Mouse (Mus musculus) lung, postnatal 0 days (tissue): ENCODE data around the gene Ppard. TPM values are rescaled to one million over a fixed set of nuclear protein-coding genes. Genes with fewer than 3 reads are reported as not detected.
A peak's percentile ranks its signal among the peaks of the same experiment; 100 is the strongest.
"Not testable (repeated sequence)": the region's sequence is repeated elsewhere in the genome, so short reads cannot be mapped to it uniquely, and the experiment has no call there.

ENCODE experiments used
- ATAC-seq: fragments of 200-750 bp; cut with Nextera tagmentation; 2 replicates; pipeline ENCODE4 v1.8.0; 2017; ENCODE audit warnings: moderate library complexity
- DNase-seq: peaks from one replicate; pipeline ENCODE4 v3.0.0-alpha.2; 2016; ENCODE audit warnings: low spot score
- H3K27ac ChIP-seq: fragments of 300-500 bp; sonication (generic); 2 replicates; pipeline ENCODE4 v1.5.1; 2014; ENCODE audit warnings: antibody characterized with exemption, mild to moderate bottlenecking, low read length, mixed read lengths
- H3K27me3 ChIP-seq: fragments of 300-500 bp; sonication (generic); replicated peaks from 2 replicates; pipeline ENCODE4 v1.6.1; 2014; ENCODE audit warnings: low read length, mixed read lengths; ENCODE audit not compliant: insufficient read depth
- H3K36me3 ChIP-seq: fragments of 300-500 bp; sonication (generic); 2 replicates; pipeline ENCODE4 v1.6.1; 2014; ENCODE audit warnings: low read length, mixed read lengths; ENCODE audit not compliant: insufficient read depth
- H3K4me1 ChIP-seq: fragments of 300-500 bp; sonication (generic); 2 replicates; pipeline ENCODE4 v1.6.1; 2014; ENCODE audit warnings: antibody characterized with exemption, low read depth, low read length, mixed read lengths; ENCODE audit not compliant: insufficient read depth
- H3K4me2 ChIP-seq: fragments of 300-500 bp; sonication (generic); replicated peaks from 2 replicates; pipeline ENCODE4 v1.6.1; 2014; ENCODE audit warnings: low read depth, mild to moderate bottlenecking, low read length, moderate library complexity, mixed read lengths
- H3K4me3 ChIP-seq: fragments of 300-500 bp; sonication (generic); 2 replicates; pipeline ENCODE4 v1.5.1; 2014; ENCODE audit warnings: low read depth, low read length
- H3K9ac ChIP-seq: fragments of 300-500 bp; sonication (generic); replicated peaks from 2 replicates; pipeline ENCODE4 v1.6.1; 2014; ENCODE audit warnings: low read depth, mild to moderate bottlenecking
- H3K9me3 ChIP-seq: fragments of 300-500 bp; sonication (generic); 2 replicates; pipeline ENCODE4 v1.6.1; 2016; ENCODE audit warnings: low read length, mixed read lengths
- CTCF ChIP-seq: IDR thresholded peaks from 2 replicates; pipeline ENCODE4 v1.5.1; 2016; ENCODE audit warnings: antibody characterized with exemption, mild to moderate bottlenecking
- EP300 ChIP-seq: IDR thresholded peaks from 2 replicates; pipeline ENCODE4 v1.6.1; 2016; ENCODE audit warnings: antibody characterized with exemption, mild to moderate bottlenecking, control low read depth
- WGBS: fragments of 180-500 bp; shearing (Covaris S2); extraction: QIAGEN DNeasy Blood & Tissue Kit; methylation state at CpG from one replicate; pipeline ENCODE4 v1.1.7; 2014; 5-methylcytosine and 5-hydroxymethylcytosine counted together
- polyA plus RNA-seq: library from polyadenylated mRNA; unstranded; fragments of >200 nt; fragmentation: Nextera tagmentation; extraction: Ambion mirVana; gene quantifications from 2 replicates; pipeline ENCODE4 v1.2.1, GENCODE M21; 2015

Gene Ppard
- polyA plus RNA-seq, 1 experiment from 2014 or later, result 2.4 TPM

- H3K27me3 ChIP-seq, result no peaks in the 10 kb centered on the region
- H3K4me2 ChIP-seq, result no peak overlapping the region
- ATAC-seq (no peak), DNase-seq (no peak)
- H3K27ac ChIP-seq, result no peak overlapping the region
- H3K36me3 ChIP-seq, result no peaks in the 10 kb centered on the region; the same call in 1 of the 2 replicates
- H3K9ac ChIP-seq, result no peak overlapping the region
- 88% methylated on average over 8 of the region's 8 CpGs for WGBS
- peaks cover 7% of the 10 kb centered on the region; the same call in 1 of the 2 replicates for H3K4me1 ChIP-seq
- TF ChIP-seq EP300 (no peak), CTCF (no peak)
- H3K4me3 ChIP-seq, result no peak overlapping the region
- no peaks in the 10 kb centered on the region for H3K9me3 ChIP-seq
These were observed 91.3 kb downstream of the Ppard start for GRCm38 (mm10) chr17:28323786-28324185.

- not testable (repeated sequence) for H3K4me3 ChIP-seq
These were observed 91.9 kb downstream of the Ppard start for GRCm38 (mm10) chr17:28324416-28324815.

GRCm38 (mm10) chr17:28325751-28326150 lies 93.3 kb downstream of the Ppard start:
- Histone ChIP-seq H3K4me1 (peaks cover 15% of the 10 kb centered on the region), H3K9me3 (no peaks in the 10 kb centered on the region), H3K4me2 (no peak overlapping the region), H3K36me3 (no peaks in the 10 kb centered on the region; the same call in 1 of the 2 replicates), H3K9ac (no peak overlapping the region), H3K4me3 (no peak overlapping the region), H3K27ac (no peak overlapping the region), H3K27me3 (no peaks in the 10 kb centered on the region)
- TF ChIP-seq EP300, result no peak
- TF ChIP-seq CTCF, result no peak
- ATAC-seq (no peak), DNase-seq (no peak)
- 88% methylated on average over 7 of the region's 8 CpGs for WGBS

More at GRCm38 (mm10) chr17:28324416-28324815, 91.9 kb downstream of the Ppard start:
- not testable (repeated sequence) for DNase-seq, H3K36me3 ChIP-seq, H3K4me1 ChIP-seq, H3K9ac ChIP-seq, H3K4me2 ChIP-seq, H3K9me3 ChIP-seq, ATAC-seq, H3K27me3 ChIP-seq, H3K27ac ChIP-seq
- WGBS, result 96% methylated on average over 7 of the region's 7 CpGs
- peak; percentile 40 for TF ChIP-seq CTCF

- H3K4me1 ChIP-seq, result peaks cover 15% of the 10 kb centered on the region
- no peak overlapping the region for H3K4me3 ChIP-seq
- no peaks in the 10 kb centered on the region for H3K27me3 ChIP-seq
- no peak for TF ChIP-seq EP300
- no peak for TF ChIP-seq CTCF
- DNase-seq (no peak), ATAC-seq (no peak)
- H3K36me3 ChIP-seq, result peaks cover 10% of the 10 kb centered on the region; the same call in 1 of the 2 replicates
- no peak overlapping the region for H3K27ac ChIP-seq
- WGBS, result 77% methylated on average over 3 of the region's 3 CpGs
- H3K4me2 ChIP-seq, result no peak overlapping the region
- H3K9me3 ChIP-seq, result no peaks in the 10 kb centered on the region
- H3K9ac ChIP-seq, result no peak overlapping the region
These were observed 94.5 kb downstream of the Ppard start for GRCm38 (mm10) chr17:28326951-28327350.

DNA sequence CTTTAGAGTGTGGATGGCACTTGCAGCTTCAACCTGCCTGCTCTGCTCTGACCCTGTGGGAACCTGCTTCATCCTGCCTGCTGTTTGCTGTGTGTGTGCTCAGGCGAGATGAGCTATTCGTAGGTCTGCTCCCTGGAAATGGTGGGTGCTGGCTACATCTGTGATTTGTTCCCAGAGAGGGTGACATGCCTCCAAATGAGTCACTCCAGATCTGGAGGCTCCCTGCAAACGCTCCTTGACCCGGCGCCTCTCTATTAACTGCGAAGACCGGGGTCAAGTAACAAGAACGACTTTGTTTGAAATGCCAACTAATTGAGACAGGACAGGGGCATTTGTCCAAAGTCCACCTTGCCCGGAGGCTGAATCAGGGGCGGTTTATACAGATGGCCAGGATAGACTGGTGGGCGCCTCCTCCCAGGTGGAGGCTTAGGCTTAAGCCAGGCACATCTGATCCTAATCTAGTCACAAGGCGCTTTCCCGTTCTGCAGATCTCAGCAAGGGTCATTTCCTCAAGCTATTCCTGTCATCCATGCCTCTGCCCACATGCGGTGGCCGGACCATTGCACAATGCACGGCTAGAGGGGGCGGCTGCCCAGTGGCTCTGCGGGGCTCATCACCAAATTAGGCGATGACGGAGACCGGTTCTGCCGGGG lies 95.3 kb downstream of the Ppard start:
- peaks cover 10% of the 10 kb centered on the region; the same call in 1 of the 2 replicates for H3K36me3 ChIP-seq
- TF ChIP-seq CTCF, result no peak
- no peak for TF ChIP-seq EP300
- H3K9ac ChIP-seq, result peak overlapping the region; percentile 45
- peaks cover 15% of the 10 kb centered on the region for H3K4me1 ChIP-seq
- peak overlapping the region; percentile 88 for H3K4me2 ChIP-seq
- H3K27me3 ChIP-seq, result no peaks in the 10 kb centered on the region
- peak overlapping the region; percentile 67 for H3K4me3 ChIP-seq
- peak; percentile 59 for ATAC-seq
- WGBS, result 9% methylated on average over 22 of the region's 22 CpGs
- no peaks in the 10 kb centered on the region for H3K9me3 ChIP-seq
- DNase-seq, result peak; percentile 54
- H3K27ac ChIP-seq, result peak overlapping the region; percentile 94

DNA sequence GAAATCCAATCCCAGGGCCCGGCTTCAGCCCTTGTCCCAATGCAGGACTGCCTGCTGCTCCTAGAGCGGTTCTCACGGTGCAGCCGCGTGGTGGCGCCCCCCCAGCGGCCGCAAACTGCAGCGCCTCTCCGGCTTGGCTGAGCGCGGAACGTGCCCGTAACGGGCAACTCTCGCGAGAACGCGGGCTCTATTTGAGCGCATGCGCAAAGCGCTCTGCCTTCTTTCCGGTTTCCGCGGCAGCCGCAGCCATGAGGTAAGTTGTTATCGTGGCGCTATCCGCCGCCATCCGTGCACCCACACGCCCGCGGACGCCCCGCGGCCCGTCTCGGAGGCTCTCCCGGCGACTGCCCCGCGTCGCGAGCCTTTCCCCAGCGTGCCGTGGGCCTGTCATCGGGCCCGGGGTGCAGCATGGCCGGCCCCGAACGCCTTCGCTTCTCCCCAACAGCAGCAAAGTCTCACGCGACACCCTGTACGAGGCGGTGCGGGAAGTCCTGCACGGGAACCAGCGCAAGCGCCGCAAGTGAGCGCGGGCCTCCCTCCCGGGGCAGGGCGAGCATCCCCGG lies 95.9 kb downstream of the Ppard start, which contains the start of gene Rpl10a:
Gene Rpl10a, plus strand, starts transcription at position 106 of the 563 bp plus-strand sequence.
- Histone ChIP-seq H3K4me3 (peak within 1 kb of the TSS; percentile 67), H3K27me3 (no peaks in the 10 kb centered on the region), H3K36me3 (peaks cover 10% of the 10 kb centered on the region; the same call in 1 of the 2 replicates), H3K4me2 (peak within 1 kb of the TSS; percentile 88), H3K9me3 (no peaks in the 10 kb centered on the region), H3K4me1 (peaks cover 15% of the 10 kb centered on the region), H3K9ac (peak within 1 kb of the TSS; percentile 95), H3K27ac (peak within 1 kb of the TSS; percentile 94)
- DNase-seq (peak; percentile 98), ATAC-seq (peak; percentile 92)
- TF ChIP-seq CTCF (peak; percentile 94), EP300 (peak; percentile 80)
- WGBS, result under 1% methylated on average over 60 of the region's 67 CpGs
